Mouse (Mus musculus) embryonic facial prominence, embryonic 12.5 days (tissue): ENCODE data around the gene Leprot. TPM values are rescaled to one million over a fixed set of nuclear protein-coding genes. Genes with fewer than 3 reads are reported as not detected.

ENCODE experiments used
- ATAC-seq: fragments of 200-750 bp; cut with Nextera tagmentation; 2 replicates; pipeline ENCODE4 v1.8.0; 2017; ENCODE audit not compliant: insufficient number of reproducible peaks, insufficient read depth, low FRiP score, low TSS enrichment
- H3K27ac ChIP-seq: fragments of 300-500 bp; sonication (generic); 2 replicates; pipeline ENCODE4 v1.5.1; 2016; ENCODE audit warnings: mild to moderate bottlenecking
- H3K27me3 ChIP-seq: fragments of 300-500 bp; sonication (generic); 2 replicates; pipeline ENCODE4 v1.6.1; 2016; ENCODE audit warnings: mild to moderate bottlenecking, moderate library complexity
- H3K36me3 ChIP-seq: fragments of 300-500 bp; sonication (generic); 2 replicates; pipeline ENCODE4 v1.6.1; 2016; ENCODE audit warnings: mild to moderate bottlenecking
- H3K4me1 ChIP-seq: fragments of 300-500 bp; sonication (generic); 2 replicates; pipeline ENCODE4 v1.6.1; 2016
- H3K4me2 ChIP-seq: fragments of 300-500 bp; sonication (generic); replicated peaks from 2 replicates; pipeline ENCODE4 v1.6.1; 2016; ENCODE audit warnings: mild to moderate bottlenecking, moderate library complexity
- H3K4me3 ChIP-seq: fragments of 300-500 bp; sonication (generic); 2 replicates; pipeline ENCODE4 v1.5.1; 2016; ENCODE audit warnings: mild to moderate bottlenecking
- H3K9ac ChIP-seq: fragments of 300-500 bp; sonication (generic); 2 replicates; pipeline ENCODE4 v1.6.1; 2016; ENCODE audit warnings: mild to moderate bottlenecking, moderate library complexity
- H3K9me3 ChIP-seq: fragments of 300-500 bp; sonication (generic); 2 replicates; pipeline ENCODE4 v1.6.1; 2016; ENCODE audit warnings: mild to moderate bottlenecking, moderate library complexity
- WGBS: fragments of 180-500 bp; shearing (Covaris S2); methylation state at CpG from one replicate; pipeline ENCODE4 v1.1.7; 2016; 5-methylcytosine and 5-hydroxymethylcytosine counted together
- polyA plus RNA-seq: library from polyadenylated mRNA; unstranded; fragments of >200 nt; fragmentation: Nextera tagmentation; extraction: Ambion mirVana; gene quantifications from 2 replicates; pipeline ENCODE4 v1.2.1, GENCODE M21; 2016

The Leprot gene
- 78.9 and 82.9 TPM in 2 replicates for polyA plus RNA-seq

- WGBS, result under 1% methylated on average over 39 of the region's 39 CpGs
- Histone ChIP-seq H3K9me3 (no peaks in the 10 kb centered on the region), H3K4me2 (peak within 1 kb of the TSS; percentile 67), H3K36me3 (no peaks in the 10 kb centered on the region), H3K4me1 (peaks cover 14% of the 10 kb centered on the region), H3K4me3 (peak within 1 kb of the TSS; percentile 68), H3K27me3 (no peaks in the 10 kb centered on the region), H3K27ac (peak within 1 kb of the TSS; percentile 91), H3K9ac (peak within 1 kb of the TSS; percentile 79)
- peak; percentile 99 for ATAC-seq
Observed at GRCm38 (mm10) chr4:101647196-101647905, at the start of gene Leprot. Gene Leprot, plus strand, starts transcription at chr4:101647718.

DNA sequence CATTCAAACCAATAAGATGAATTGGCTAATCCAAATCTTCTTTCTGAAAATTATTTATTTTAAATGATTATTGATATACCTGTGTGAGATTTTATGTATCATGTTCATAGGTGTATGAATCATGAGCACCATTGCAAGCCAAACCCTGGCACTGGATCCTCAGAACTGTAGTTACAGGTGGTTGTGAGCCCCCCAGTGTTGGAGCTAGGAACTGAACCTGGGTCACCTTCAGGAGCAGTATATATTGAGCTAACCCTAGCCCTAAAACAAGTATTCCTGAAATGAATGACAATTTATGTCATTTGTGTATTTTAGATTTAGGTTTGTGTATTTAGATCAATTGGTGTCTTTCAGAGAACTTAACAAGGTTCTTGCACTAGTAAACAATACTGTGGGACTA is 45.8 kb upstream of the Leprot start:
- Histone ChIP-seq H3K4me2 (no peak overlapping the region), H3K9ac (no peak overlapping the region), H3K4me1 (no peaks in the 10 kb centered on the region), H3K27me3 (no peaks in the 10 kb centered on the region), H3K4me3 (no peak overlapping the region), H3K27ac (no peak overlapping the region), H3K36me3 (no peaks in the 10 kb centered on the region), H3K9me3 (no peaks in the 10 kb centered on the region)
- no peak for ATAC-seq

GRCm38 (mm10) chr4:101603635-101604034 is 43.9 kb upstream of the Leprot start:
- no peak overlapping the region for H3K4me3 ChIP-seq
- no peak for ATAC-seq
- no peaks in the 10 kb centered on the region for H3K9me3 ChIP-seq
- H3K27ac ChIP-seq, result no peak overlapping the region
- 72% methylated on average over 3 of the region's 3 CpGs for WGBS
- no peaks in the 10 kb centered on the region for H3K4me1 ChIP-seq
- H3K36me3 ChIP-seq, result no peaks in the 10 kb centered on the region
- H3K9ac ChIP-seq, result no peak overlapping the region
- H3K4me2 ChIP-seq, result no peak overlapping the region
- H3K27me3 ChIP-seq, result no peaks in the 10 kb centered on the region

GRCm38 (mm10) chr4:101616520-101616919 is 31.0 kb upstream of the Leprot start:
- H3K4me1 ChIP-seq, result no peaks in the 10 kb centered on the region
- no peak overlapping the region for H3K27ac ChIP-seq
- no peak overlapping the region for H3K4me2 ChIP-seq
- no peak overlapping the region for H3K9ac ChIP-seq
- ATAC-seq, result no peak
- H3K36me3 ChIP-seq, result no peaks in the 10 kb centered on the region
- no peaks in the 10 kb centered on the region for H3K9me3 ChIP-seq
- no peaks in the 10 kb centered on the region for H3K27me3 ChIP-seq
- 69% methylated on average over 5 of the region's 5 CpGs for WGBS
- no peak overlapping the region for H3K4me3 ChIP-seq

DNA sequence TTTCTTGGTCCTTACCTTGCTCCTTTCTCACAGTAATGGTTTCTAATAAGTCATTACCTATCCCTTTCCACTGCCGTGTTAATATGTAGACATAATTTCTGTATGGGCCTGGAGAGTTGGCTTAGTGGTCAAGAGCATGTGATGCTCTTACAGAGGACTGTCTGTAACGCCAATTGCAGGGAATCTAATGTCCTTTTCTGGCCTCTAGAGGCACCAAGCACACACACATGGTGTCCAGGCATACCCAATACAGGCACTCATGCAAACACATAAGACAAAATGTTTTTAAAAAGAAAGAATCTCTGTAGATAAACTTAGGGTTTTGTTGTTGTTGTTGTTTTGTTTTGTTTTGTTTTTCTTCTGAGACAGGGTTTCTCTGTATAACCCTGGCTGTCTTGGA is 29.8 kb upstream of the Leprot start:
- H3K27ac ChIP-seq, result no peak overlapping the region
- no peaks in the 10 kb centered on the region for H3K27me3 ChIP-seq
- no peaks in the 10 kb centered on the region for H3K4me1 ChIP-seq
- ATAC-seq, result no peak
- no peaks in the 10 kb centered on the region for H3K36me3 ChIP-seq
- H3K9ac ChIP-seq, result no peak overlapping the region
- no peaks in the 10 kb centered on the region for H3K9me3 ChIP-seq
- H3K4me3 ChIP-seq, result no peak overlapping the region
- H3K4me2 ChIP-seq, result no peak overlapping the region
- WGBS, result 67% methylated on average over 2 of the region's 2 CpGs

DNA sequence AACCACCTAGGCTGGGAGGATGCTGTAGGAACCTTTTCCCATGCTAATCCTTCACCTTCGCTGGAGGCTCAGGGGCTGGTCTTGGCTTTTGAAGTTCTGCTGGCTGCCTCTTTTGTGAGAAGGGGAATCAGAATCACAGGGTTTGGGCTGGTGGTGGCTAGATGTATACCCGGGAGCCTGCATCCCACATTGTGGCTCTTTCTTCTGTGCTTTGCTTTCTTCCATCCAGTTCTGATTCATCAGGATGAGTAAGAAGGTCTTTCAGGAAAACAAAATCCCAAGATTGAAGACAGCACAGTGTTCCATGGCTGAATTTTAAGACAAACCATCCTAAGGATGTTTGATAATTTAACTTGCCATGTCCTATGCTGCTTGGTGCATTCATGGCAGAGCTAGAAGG is 27.3 kb upstream of the Leprot start:
- no peaks in the 10 kb centered on the region for H3K9me3 ChIP-seq
- H3K9ac ChIP-seq, result no peak overlapping the region
- no peaks in the 10 kb centered on the region for H3K4me1 ChIP-seq
- 59% methylated on average over 2 of the region's 2 CpGs for WGBS
- no peak for ATAC-seq
- H3K4me3 ChIP-seq, result no peak overlapping the region
- no peak overlapping the region for H3K27ac ChIP-seq
- H3K4me2 ChIP-seq, result no peak overlapping the region
- H3K27me3 ChIP-seq, result no peaks in the 10 kb centered on the region
- no peaks in the 10 kb centered on the region for H3K36me3 ChIP-seq

GRCm38 (mm10) chr4:101621241-101621640 is 26.3 kb upstream of the Leprot start:
- WGBS, result 88% methylated on average over 5 of the region's 5 CpGs
- H3K27ac ChIP-seq, result no peak overlapping the region
- H3K4me3 ChIP-seq, result no peak overlapping the region
- ATAC-seq, result no peak
- H3K9me3 ChIP-seq, result no peaks in the 10 kb centered on the region
- no peaks in the 10 kb centered on the region for H3K4me1 ChIP-seq
- no peak overlapping the region for H3K4me2 ChIP-seq
- H3K36me3 ChIP-seq, result no peaks in the 10 kb centered on the region
- no peaks in the 10 kb centered on the region for H3K27me3 ChIP-seq
- no peak overlapping the region for H3K9ac ChIP-seq

- H3K4me1 ChIP-seq, result no peaks in the 10 kb centered on the region
- H3K36me3 ChIP-seq, result no peaks in the 10 kb centered on the region
- H3K4me2 ChIP-seq, result no peak overlapping the region
- H3K4me3 ChIP-seq, result no peak overlapping the region
- no peaks in the 10 kb centered on the region for H3K27me3 ChIP-seq
- ATAC-seq, result no peak
- 92% methylated on average over 5 of the region's 5 CpGs for WGBS
- no peak overlapping the region for H3K9ac ChIP-seq
- no peaks in the 10 kb centered on the region for H3K9me3 ChIP-seq
- no peak overlapping the region for H3K27ac ChIP-seq
Observed at GRCm38 (mm10) chr4:101625278-101625677, 22.2 kb upstream of the Leprot start.

DNA sequence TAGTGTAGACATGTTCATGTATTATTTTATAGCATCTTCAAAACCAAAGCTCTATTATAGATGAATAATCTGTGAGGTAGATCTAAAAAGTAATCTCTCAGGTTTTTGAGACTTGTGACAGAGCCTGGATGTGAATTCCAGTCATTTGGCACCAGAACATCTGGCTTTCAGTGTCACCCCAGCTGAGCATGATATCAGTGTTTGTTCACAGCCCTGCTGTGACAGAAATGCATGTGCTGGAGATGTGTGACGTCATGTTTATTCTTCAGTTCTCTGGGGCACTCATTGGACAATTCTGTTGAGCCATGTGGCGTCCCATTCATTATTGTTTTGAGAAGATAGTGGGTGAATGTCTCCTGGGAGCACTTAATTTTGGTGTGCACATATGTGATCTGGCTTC is 11.9 kb upstream of the Leprot start:
- Histone ChIP-seq H3K27ac (no peak overlapping the region), H3K4me2 (no peak overlapping the region), H3K9ac (no peak overlapping the region), H3K27me3 (no peaks in the 10 kb centered on the region), H3K4me1 (no peaks in the 10 kb centered on the region), H3K4me3 (no peak overlapping the region), H3K36me3 (no peaks in the 10 kb centered on the region), H3K9me3 (no peaks in the 10 kb centered on the region)
- 60% methylated on average over 2 of the region's 2 CpGs for WGBS
- ATAC-seq, result no peak

DNA sequence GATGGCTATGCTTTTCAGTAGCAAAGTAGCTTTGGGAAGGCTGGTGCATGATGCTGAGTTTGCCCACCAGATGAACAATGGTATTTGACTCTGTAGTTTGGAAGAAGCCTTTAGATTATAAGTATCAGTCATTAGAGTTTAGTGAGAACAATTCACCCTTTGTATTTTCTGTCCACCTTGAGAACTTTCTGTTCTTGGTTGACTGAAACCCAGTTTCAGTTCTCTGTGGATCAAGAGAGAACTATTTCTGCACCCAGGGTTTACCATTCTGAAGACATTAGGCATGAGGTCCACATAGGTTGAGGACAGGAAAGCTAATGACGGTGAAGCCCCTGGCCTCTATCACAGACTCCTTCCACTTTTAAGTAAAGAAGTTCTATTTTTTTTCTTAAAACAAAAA is 10.0 kb upstream of the Leprot start:
- no peaks in the 10 kb centered on the region for H3K27me3 ChIP-seq
- no peak overlapping the region for H3K27ac ChIP-seq
- 83% methylated on average over 1 of the region's 1 CpGs for WGBS
- H3K36me3 ChIP-seq, result no peaks in the 10 kb centered on the region
- no peaks in the 10 kb centered on the region for H3K4me1 ChIP-seq
- H3K9ac ChIP-seq, result no peak overlapping the region
- H3K4me2 ChIP-seq, result no peak overlapping the region
- H3K4me3 ChIP-seq, result no peak overlapping the region
- no peak for ATAC-seq
- H3K9me3 ChIP-seq, result no peaks in the 10 kb centered on the region

GRCm38 (mm10) chr4:101640631-101641030 is 6.9 kb upstream of the Leprot start:
- H3K4me2 ChIP-seq, result no peak overlapping the region
- no peaks in the 10 kb centered on the region for H3K4me1 ChIP-seq
- H3K9ac ChIP-seq, result no peak overlapping the region
- no peak overlapping the region for H3K4me3 ChIP-seq
- WGBS, result 66% methylated on average over 5 of the region's 5 CpGs
- no peaks in the 10 kb centered on the region for H3K36me3 ChIP-seq
- no peak for ATAC-seq
- no peaks in the 10 kb centered on the region for H3K27me3 ChIP-seq
- H3K27ac ChIP-seq, result no peak overlapping the region
- no peaks in the 10 kb centered on the region for H3K9me3 ChIP-seq

DNA sequence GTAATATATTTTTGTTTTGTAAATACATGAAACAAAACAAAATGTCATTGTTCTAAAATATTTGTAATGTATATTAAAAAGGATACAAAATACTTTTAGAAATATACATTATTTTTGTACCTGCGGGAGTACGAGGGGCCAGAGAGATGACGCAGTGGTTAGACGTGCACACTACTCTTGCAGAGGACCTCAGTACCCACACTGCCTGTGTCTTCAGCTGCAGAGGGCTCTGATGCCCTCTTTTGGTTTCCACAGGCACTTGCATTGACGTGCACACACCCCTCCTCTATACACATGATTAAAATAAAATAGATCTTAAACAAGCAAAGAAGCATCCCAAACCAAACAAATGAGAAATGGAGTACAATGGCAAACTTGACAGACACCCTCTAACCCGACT is 4.8 kb upstream of the Leprot start:
- Histone ChIP-seq H3K9ac (no peak overlapping the region), H3K4me1 (no peaks in the 10 kb centered on the region), H3K36me3 (no peaks in the 10 kb centered on the region), H3K9me3 (no peaks in the 10 kb centered on the region), H3K27ac (no peak overlapping the region), H3K4me2 (no peak overlapping the region), H3K27me3 (no peaks in the 10 kb centered on the region), H3K4me3 (no peak overlapping the region)
- WGBS, result 84% methylated on average over 6 of the region's 6 CpGs
- no peak for ATAC-seq
